Mouse (Mus musculus) heart, adult 2 months (tissue): Measurements from ENCODE around the gene Mrpl53. TPM values are rescaled to one million over a fixed set of nuclear protein-coding genes. Genes with fewer than 3 reads are reported as not detected.

Source experiments
- DNase-seq, 2 experiments: peaks; one replicate each; pipeline ENCODE4 v3.0.0; 2021
- H3K27ac ChIP-seq: fragments of 200-600 bp; 2 replicates; pipeline ENCODE4 v1.8.1; 2022
- H3K27me3 ChIP-seq: fragments of 200-500 bp; 2 replicates; pipeline ENCODE4 v1.6.1; 2012; ENCODE audit warnings: mild to moderate bottlenecking, low read length, inconsistent platforms, mixed read lengths; ENCODE audit not compliant: control insufficient read depth, insufficient read depth
- H3K36me3 ChIP-seq: fragments of 200-500 bp; 2 replicates; pipeline ENCODE4 v1.6.1; 2012; ENCODE audit warnings: low read length, inconsistent platforms; ENCODE audit not compliant: control insufficient read depth, insufficient read depth
- H3K4me1 ChIP-seq: fragments of 200-500 bp; 2 replicates; pipeline ENCODE4 v1.6.1; 2011; ENCODE audit warnings: low read length; ENCODE audit not compliant: control insufficient read depth, insufficient read depth
- H3K4me3 ChIP-seq: fragments of 200-600 bp; 2 replicates; pipeline ENCODE4 v1.8.1; 2022
- H3K79me2 ChIP-seq: fragments of 200-500 bp; replicated peaks from 2 replicates; pipeline ENCODE4 v1.6.1; 2012; ENCODE audit warnings: mild to moderate bottlenecking, inconsistent platforms, low read length, moderate library complexity, mixed read lengths; ENCODE audit not compliant: control insufficient read depth, insufficient read depth
- H3K9ac ChIP-seq: fragments of 200-500 bp; 2 replicates; pipeline ENCODE4 v1.6.1; 2012; ENCODE audit warnings: low read depth, mild to moderate bottlenecking, control low read depth, inconsistent platforms, low read length, mixed read lengths
- CTCF ChIP-seq: fragments of 200-600 bp; IDR thresholded peaks from 2 replicates; pipeline ENCODE4 v1.8.1; 2022; ENCODE audit warnings: antibody characterized with exemption, mild to moderate bottlenecking, moderate library complexity
- EP300 ChIP-seq: fragments of 200-500 bp; IDR thresholded peaks from 2 replicates; pipeline ENCODE4 v1.6.1; 2011; ENCODE audit warnings: low read depth, low read length, control low read depth; ENCODE audit not compliant: insufficient read depth
- POLR2A ChIP-seq: fragments of 200-500 bp; IDR thresholded peaks from 2 replicates; pipeline ENCODE4 v1.6.1; 2011; ENCODE audit warnings: mild to moderate bottlenecking, low read depth, low read length, control low read depth; ENCODE audit not compliant: insufficient read depth
- WGBS: fragments of 180-500 bp; shearing (Covaris S2); methylation state at CpG from one replicate; pipeline ENCODE4 v1.1.7; 2018; 5-methylcytosine and 5-hydroxymethylcytosine counted together
- intact Hi-C: fragments of 180-260 bp; cut with DNase I; formaldehyde crosslinking; loops from one replicate; pipeline ENCODE4 v1.15.1; 2025
- polyA plus RNA-seq: library from polyadenylated mRNA; depleted of rRNA; stranded (reverse); fragments of >200 nt; gene quantifications from 2 replicates; pipeline ENCODE4 v1.2.3, GENCODE M21; 2012
- total RNA-seq, 2 experiments: library from RNA; stranded (reverse); gene quantifications; 2 replicates each; pipeline ENCODE4 v1.2.3; 2021

Mrpl53 gene
- total and polyA plus RNA-seq, 3 experiments: 113 to 131 (median 129) TPM

- under 1% methylated on average over 47 of the region's 47 CpGs for WGBS
- Histone ChIP-seq H3K4me1 (no peaks in the 10 kb centered on the region), H3K9ac (peak overlapping the region; percentile 73), H3K4me3 (peak overlapping the region; percentile 64), H3K27me3 (no peaks in the 10 kb centered on the region), H3K79me2 (no peaks in the 10 kb centered on the region), H3K36me3 (no peaks in the 10 kb centered on the region), H3K27ac (peak overlapping the region; percentile 76)
- no peak for TF ChIP-seq POLR2A
- TF ChIP-seq CTCF: no peak
- no peak for TF ChIP-seq EP300
- intact Hi-C loops: no loop called here
- peak; percentile 51 to 66 for DNase-seq
Measured at GRCm38 (mm10) chr6:83087205-83087925, 21.5 kb upstream of the Mrpl53 start.

DNA sequence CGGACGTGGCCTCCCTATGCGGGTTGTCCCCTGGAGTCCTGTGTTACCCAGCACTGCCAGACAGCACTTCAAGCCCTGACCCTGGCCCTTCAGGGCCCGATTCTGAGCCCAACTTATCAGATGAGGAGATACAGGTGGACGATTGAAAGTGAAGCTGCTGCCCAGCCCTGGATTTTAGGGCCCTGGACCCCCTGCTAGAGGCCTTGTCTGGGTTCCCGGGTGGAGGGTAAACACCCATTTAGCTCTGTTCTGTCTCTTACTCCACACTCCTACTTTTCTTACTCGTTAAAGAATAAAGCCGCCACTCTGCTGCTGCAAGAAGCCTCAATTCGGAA, 20.9 kb upstream of the Mrpl53 start:
- WGBS: 25% methylated on average over 9 of the region's 9 CpGs
- intact Hi-C loops: no loop called here
- H3K9ac ChIP-seq: peak overlapping the region; percentile 73

DNA sequence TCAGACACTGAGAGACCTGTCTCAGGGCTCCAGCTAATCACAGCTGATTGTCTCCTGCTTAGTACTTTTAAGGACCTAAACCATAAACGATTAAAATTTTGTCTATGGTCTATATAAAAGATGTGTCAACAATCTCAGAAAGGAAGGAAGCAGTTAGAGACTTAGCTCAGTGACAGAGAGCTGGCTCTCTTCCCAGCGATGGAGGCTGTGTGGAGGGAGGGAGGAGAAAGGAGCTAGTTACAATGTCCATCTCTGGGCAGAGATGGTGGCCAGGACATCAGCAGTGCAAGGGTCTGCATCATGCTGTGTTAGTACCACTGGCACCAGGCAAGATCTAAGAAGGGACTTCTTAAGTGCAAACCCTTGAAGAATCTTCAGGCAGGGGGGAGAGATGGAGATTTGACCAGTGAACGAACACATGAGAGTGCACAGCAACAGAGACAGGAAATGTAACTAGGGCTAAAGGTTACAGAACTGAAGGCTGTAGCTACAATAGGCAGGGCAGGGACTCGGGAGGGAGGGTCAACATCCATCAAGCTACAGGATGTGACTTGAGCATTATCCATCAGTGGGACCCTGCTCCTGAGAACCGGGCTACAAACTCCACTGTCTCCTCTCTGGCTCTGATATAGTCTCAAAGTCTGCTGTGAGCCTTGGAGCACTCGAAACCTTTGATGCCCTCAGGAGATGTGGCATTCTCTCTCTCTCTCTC, 16.3 kb upstream of the Mrpl53 start:
- Histone ChIP-seq H3K27me3 (no peaks in the 10 kb centered on the region), H3K9ac (no peak overlapping the region), H3K4me3 (no peak overlapping the region), H3K4me1 (peaks cover 2% of the 10 kb centered on the region), H3K36me3 (no peaks in the 10 kb centered on the region), H3K79me2 (no peaks in the 10 kb centered on the region), H3K27ac (no peak overlapping the region)
- TF ChIP-seq POLR2A: no peak
- TF ChIP-seq EP300: no peak
- no peak for TF ChIP-seq CTCF
- DNase-seq: no peak
- intact Hi-C loops: no loop called here
- 16% methylated on average over 6 of the region's 6 CpGs for WGBS

More for the DNA sequence above, 20.9 kb upstream of the Mrpl53 start:
- TF ChIP-seq EP300: no peak
- no peak for TF ChIP-seq CTCF
- no peak for TF ChIP-seq POLR2A
- H3K4me3 ChIP-seq: peak overlapping the region; percentile 64
- H3K27me3 ChIP-seq: no peaks in the 10 kb centered on the region
- no peaks in the 10 kb centered on the region for H3K36me3 ChIP-seq
- DNase-seq: no peak
- peak overlapping the region; percentile 76 for H3K27ac ChIP-seq
- no peaks in the 10 kb centered on the region for H3K79me2 ChIP-seq
- H3K4me1 ChIP-seq: peaks cover 2% of the 10 kb centered on the region

GRCm38 (mm10) chr6:83095968-83096367, 12.9 kb upstream of the Mrpl53 start:
- DNase-seq: no peak
- Histone ChIP-seq H3K36me3 (no peaks in the 10 kb centered on the region), H3K4me1 (peaks cover 3% of the 10 kb centered on the region), H3K27ac (no peak overlapping the region), H3K4me3 (no peak overlapping the region), H3K79me2 (no peaks in the 10 kb centered on the region), H3K27me3 (no peaks in the 10 kb centered on the region), H3K9ac (no peak overlapping the region)
- TF ChIP-seq POLR2A: no peak
- 48% methylated on average over 6 of the region's 6 CpGs for WGBS
- intact Hi-C loops: no loop called here

- TF ChIP-seq CTCF (no peak), EP300 (no peak), POLR2A (no peak)
- DNase-seq: no peak
- intact Hi-C loops: no loop called here
- Histone ChIP-seq H3K27me3 (no peaks in the 10 kb centered on the region), H3K27ac (no peak overlapping the region), H3K79me2 (no peaks in the 10 kb centered on the region), H3K9ac (no peak overlapping the region), H3K36me3 (no peaks in the 10 kb centered on the region), H3K4me1 (peaks cover 4% of the 10 kb centered on the region), H3K4me3 (no peak overlapping the region)
- 68% methylated on average over 2 of the region's 2 CpGs for WGBS
Measured at GRCm38 (mm10) chr6:83098411-83098810, 10.4 kb upstream of the Mrpl53 start.

- Histone ChIP-seq H3K4me1 (peaks cover 4% of the 10 kb centered on the region), H3K4me3 (peak within 1 kb of the TSS; percentile 72), H3K27ac (peak within 1 kb of the TSS; percentile 89), H3K9ac (peak within 1 kb of the TSS; percentile 91), H3K27me3 (no peaks in the 10 kb centered on the region), H3K79me2 (no peaks in the 10 kb centered on the region), H3K36me3 (no peaks in the 10 kb centered on the region)
- TF ChIP-seq CTCF (peak; percentile 68), EP300 (peak; percentile 64; the same call in 1 of the 2 replicates), POLR2A (peak; percentile 68)
- WGBS: under 1% methylated on average over 25 of the region's 25 CpGs
- DNase-seq: peak; percentile 89 to 92
- intact Hi-C loops: loop anchor here (1.0 to 10.0 kb wide), 2 partner anchors 105 to 163 kb away; no protein-coding TSS in a partner anchor
Measured at GRCm38 (mm10) chr6:83101316-83101687, 7.5 kb upstream of the Mrpl53 start, which contains the start of the genes Ccdc142 and Gm42688. TSS of gene Ccdc142 (plus strand) at chr6:83101601. TSS of gene Gm42688 (plus strand) at chr6:83101617.
